Mouse (Mus musculus) myocyte (in vitro differentiated cells): Measurements from ENCODE around the gene Olfr476. TPM values are rescaled to one million over a fixed set of nuclear protein-coding genes. Genes with fewer than 3 reads are reported as not detected.

Experiments
- polyA plus RNA-seq: library from polyadenylated mRNA; unstranded; fragments of >200 nt; fragmentation: generic; extraction: Trizol; gene quantifications from one replicate; pipeline ENCODE4 v1.2.1, GENCODE M21; 2012; ENCODE audit warnings: missing spikeins

Gene Olfr476
- polyA plus RNA-seq, 1 experiment: not detected

Other genes with a start within 250 kb of the Olfr476 start
- gene Cyb5r2, start 206.8 kb upstream of the Olfr476 start, polyA plus RNA-seq: 0.11 TPM
- gene Ovch2, start 163.6 kb upstream of the Olfr476 start, polyA plus RNA-seq: not detected
- not detected for gene Olfr467, start 152.5 kb upstream of the Olfr476 start, polyA plus RNA-seq
- not detected for gene Olfr469, start 139.3 kb upstream of the Olfr476 start, polyA plus RNA-seq
- not detected for gene Olfr470, start 117.3 kb upstream of the Olfr476 start, polyA plus RNA-seq
- gene Olfr472, start 66.9 kb upstream of the Olfr476 start, polyA plus RNA-seq: not detected
- gene Olfr473, start 34.4 kb upstream of the Olfr476 start, polyA plus RNA-seq: not detected
- not detected for gene Olfr474, start 10.2 kb upstream of the Olfr476 start, polyA plus RNA-seq
- not detected for gene Olfr477, start 21.9 kb downstream of the Olfr476 start, polyA plus RNA-seq
- gene Olfr478, start 69.2 kb downstream of the Olfr476 start, polyA plus RNA-seq: not detected
- not detected for gene Olfr479, start 85.9 kb downstream of the Olfr476 start, polyA plus RNA-seq
- gene Olfr480, start 102.5 kb downstream of the Olfr476 start, polyA plus RNA-seq: not detected
- not detected for gene Olfr481, start 115.1 kb downstream of the Olfr476 start, polyA plus RNA-seq
- gene Olfr482, start 132.8 kb downstream of the Olfr476 start, polyA plus RNA-seq: 0.02 TPM
- gene Olfr483, start 136.0 kb downstream of the Olfr476 start, polyA plus RNA-seq: not detected
- not detected for gene Olfr484, start 162.6 kb downstream of the Olfr476 start, polyA plus RNA-seq
- not detected for gene Olfr485, start 195.1 kb downstream of the Olfr476 start, polyA plus RNA-seq
- gene Olfr486, start 207.9 kb downstream of the Olfr476 start, polyA plus RNA-seq: not detected
- not detected for gene Olfr487, start 249.8 kb downstream of the Olfr476 start, polyA plus RNA-seq